Mouse (Mus musculus) testis, adult 2 months (tissue): ENCODE measurements around the gene Alg14. TPM values are rescaled to one million over a fixed set of nuclear protein-coding genes. Genes with fewer than 3 reads are reported as not detected.

Experiments
- H3K27ac ChIP-seq: fragments of 200-500 bp; 2 replicates; pipeline ENCODE4 v1.5.1; 2012; ENCODE audit warnings: low read depth, low read length; ENCODE audit not compliant: control insufficient read depth, insufficient read depth
- H3K27me3 ChIP-seq: fragments of 200-500 bp; 2 replicates; pipeline ENCODE4 v1.6.1; 2012; ENCODE audit warnings: mild to moderate bottlenecking, low read length, moderate library complexity; ENCODE audit not compliant: control insufficient read depth, insufficient read depth
- H3K36me3 ChIP-seq: fragments of 200-500 bp; 2 replicates; pipeline ENCODE4 v1.6.1; 2012; ENCODE audit warnings: mild to moderate bottlenecking, low read length; ENCODE audit not compliant: control insufficient read depth, insufficient read depth
- H3K4me1 ChIP-seq: fragments of 200-500 bp; 2 replicates; pipeline ENCODE4 v1.6.1; 2012; ENCODE audit warnings: low read length; ENCODE audit not compliant: control insufficient read depth, insufficient read depth
- H3K4me3 ChIP-seq: fragments of 200-500 bp; 2 replicates; pipeline ENCODE4 v1.5.1; 2012; ENCODE audit warnings: low read depth, mild to moderate bottlenecking, low read length, moderate library complexity, mixed read lengths; ENCODE audit not compliant: control insufficient read depth
- CTCF ChIP-seq: fragments of 200-500 bp; IDR thresholded peaks from 2 replicates; pipeline ENCODE4 v1.5.1; 2012; ENCODE audit warnings: low read depth, mild to moderate bottlenecking, inconsistent platforms, low read length, moderate library complexity; ENCODE audit not compliant: control insufficient read depth, insufficient read depth, insufficient replicate concordance
- POLR2A ChIP-seq: fragments of 200-500 bp; IDR thresholded peaks from 2 replicates; pipeline ENCODE4 v1.6.1; 2012; ENCODE audit warnings: low read depth, mild to moderate bottlenecking, inconsistent platforms, low read length, moderate library complexity; ENCODE audit not compliant: control insufficient read depth
- polyA plus RNA-seq: library from polyadenylated mRNA; depleted of rRNA; stranded (reverse); fragments of >200 nt; gene quantifications from 2 replicates; pipeline ENCODE4 v1.2.3, GENCODE M21; 2012

Alg14 gene
- polyA plus RNA-seq, 1 experiment, result 3.3 TPM

DNA sequence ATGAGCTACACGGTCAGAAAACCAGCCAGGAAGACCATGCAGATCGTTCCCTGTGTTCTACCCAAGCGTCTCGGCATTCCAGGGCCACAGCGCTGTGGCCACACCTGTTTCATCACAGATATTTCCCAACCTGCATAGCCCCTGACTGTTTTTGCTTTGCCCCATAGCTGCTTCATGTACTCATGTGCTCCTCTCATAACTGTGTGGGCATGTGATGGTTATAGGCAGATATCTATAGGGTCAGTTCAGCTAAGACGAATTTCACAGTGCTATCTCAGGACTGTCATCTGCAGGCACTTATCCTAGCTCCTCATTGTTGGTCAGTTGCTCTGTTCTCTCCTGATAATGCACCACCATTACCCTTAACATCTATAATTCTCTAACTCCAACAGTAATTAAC is 27.3 kb upstream of the Alg14 start:
- Histone ChIP-seq H3K4me1 (peaks cover 10% of the 10 kb centered on the region), H3K27me3 (no peaks in the 10 kb centered on the region), H3K27ac (no peak overlapping the region), H3K4me3 (no peak overlapping the region), H3K36me3 (no peaks in the 10 kb centered on the region)
- TF ChIP-seq POLR2A (no peak), CTCF (no peak)

DNA sequence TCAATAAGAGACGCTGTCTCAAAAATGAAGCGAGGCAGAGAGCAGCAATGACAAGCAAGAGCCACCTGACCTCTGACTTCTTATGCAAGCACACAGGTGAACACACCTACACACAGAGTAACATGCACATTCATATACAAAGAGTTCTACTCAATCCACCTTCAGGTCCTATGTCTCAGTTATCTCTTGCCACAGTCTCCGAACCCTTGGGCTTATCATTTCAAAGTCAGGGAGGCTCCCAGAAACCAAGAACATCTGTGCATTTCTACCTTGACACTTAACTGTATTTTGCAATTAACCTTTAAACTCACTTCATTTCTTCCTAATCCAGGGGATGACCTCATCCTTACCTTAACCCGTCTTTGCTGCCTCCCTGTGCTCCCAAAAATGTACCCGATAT is 24.3 kb upstream of the Alg14 start:
- TF ChIP-seq CTCF, result no peak
- no peak for TF ChIP-seq POLR2A
- Histone ChIP-seq H3K27me3 (no peaks in the 10 kb centered on the region), H3K4me1 (peaks cover 8% of the 10 kb centered on the region), H3K4me3 (no peak overlapping the region), H3K27ac (no peak overlapping the region), H3K36me3 (no peaks in the 10 kb centered on the region)

DNA sequence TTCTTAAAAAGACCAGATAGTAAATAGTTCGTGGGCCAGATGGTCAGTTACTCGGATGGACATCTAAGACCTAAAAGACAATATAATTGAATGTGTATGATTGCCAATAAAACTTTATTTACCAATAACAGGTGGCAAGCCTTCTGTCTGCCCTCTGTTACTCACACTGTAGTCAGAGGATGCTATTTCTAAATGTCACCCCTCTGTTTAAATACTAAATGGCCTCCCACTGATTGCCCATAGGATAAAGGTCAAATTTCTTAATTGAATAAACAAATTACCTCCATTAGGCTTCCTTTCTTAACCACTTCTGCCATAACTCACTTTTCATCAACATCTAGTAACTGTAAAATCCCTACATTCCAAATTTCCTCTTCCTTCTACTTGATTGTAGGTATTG is 19.0 kb upstream of the Alg14 start:
- Histone ChIP-seq H3K36me3 (no peaks in the 10 kb centered on the region), H3K4me1 (no peaks in the 10 kb centered on the region), H3K27ac (no peak overlapping the region), H3K4me3 (no peak overlapping the region), H3K27me3 (no peaks in the 10 kb centered on the region)
- no peak for TF ChIP-seq CTCF

DNA sequence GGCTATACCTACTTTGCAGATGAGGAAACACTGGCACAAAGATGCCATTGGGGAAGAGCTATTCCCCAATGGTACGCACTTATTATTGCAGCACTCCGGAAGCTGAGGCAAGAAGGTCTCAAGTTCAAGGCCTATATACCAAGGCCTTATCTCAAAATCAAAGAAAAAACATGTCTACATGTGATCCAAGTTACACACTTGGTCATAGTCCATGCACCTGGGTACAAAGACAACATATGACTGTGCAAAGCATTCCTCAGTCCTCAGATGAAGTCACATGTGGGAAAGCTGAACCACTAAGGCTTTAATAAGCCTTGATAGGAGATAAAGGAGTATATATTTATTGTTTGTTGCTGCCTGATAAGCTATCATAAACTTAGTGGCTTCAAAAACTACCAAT is 17.6 kb upstream of the Alg14 start:
- Histone ChIP-seq H3K4me1 (no peaks in the 10 kb centered on the region), H3K27me3 (no peaks in the 10 kb centered on the region), H3K36me3 (no peaks in the 10 kb centered on the region), H3K4me3 (no peak overlapping the region), H3K27ac (no peak overlapping the region)
- no peak for TF ChIP-seq CTCF
- no peak for TF ChIP-seq POLR2A

DNA sequence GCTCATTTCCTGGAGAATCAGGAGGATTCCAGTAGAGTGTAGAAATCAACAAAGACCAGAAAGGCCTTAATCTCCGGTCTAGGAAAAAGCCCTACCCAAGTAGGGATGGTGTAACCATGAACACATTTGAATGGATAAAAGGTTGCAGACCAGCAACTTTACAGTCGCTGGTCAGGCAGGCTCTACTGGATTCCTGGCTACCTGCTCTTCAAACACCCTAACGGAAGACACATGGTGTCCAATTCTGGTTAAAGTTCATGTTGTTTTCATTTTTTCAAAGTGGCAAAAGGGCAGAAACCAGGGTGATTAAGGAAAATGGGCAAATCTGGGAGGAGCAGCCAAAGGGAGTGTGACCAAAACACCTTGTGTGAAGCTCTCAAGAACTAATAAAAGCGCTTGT is 14.6 kb upstream of the Alg14 start:
- TF ChIP-seq CTCF, result no peak
- TF ChIP-seq POLR2A, result no peak
- no peaks in the 10 kb centered on the region for H3K27me3 ChIP-seq
- no peak overlapping the region for H3K4me3 ChIP-seq
- no peaks in the 10 kb centered on the region for H3K4me1 ChIP-seq
- no peaks in the 10 kb centered on the region for H3K36me3 ChIP-seq
- no peak overlapping the region for H3K27ac ChIP-seq

DNA sequence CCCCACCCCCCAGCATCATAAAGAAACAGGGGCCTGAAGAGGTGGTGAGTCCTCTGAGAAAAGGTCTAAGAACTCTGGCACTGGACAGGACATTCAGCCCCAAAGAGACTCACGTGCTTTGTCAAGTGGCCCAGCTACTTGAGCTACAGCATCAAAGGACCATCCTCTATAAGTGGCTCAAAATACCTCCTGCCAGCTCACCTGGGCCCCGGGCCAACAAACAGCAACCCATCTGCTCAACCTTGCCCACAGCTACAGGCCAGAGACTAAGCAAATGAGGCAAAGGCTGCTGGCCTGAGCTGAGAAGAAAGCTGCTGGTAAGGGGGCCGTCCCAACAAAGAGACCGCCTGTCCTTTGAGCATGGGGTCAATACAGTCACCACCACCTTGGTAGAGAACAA is 14.0 kb upstream of the Alg14 start:
- Histone ChIP-seq H3K36me3 (no peaks in the 10 kb centered on the region), H3K27me3 (no peaks in the 10 kb centered on the region), H3K4me3 (no peak overlapping the region), H3K27ac (no peak overlapping the region), H3K4me1 (no peaks in the 10 kb centered on the region)
- TF ChIP-seq CTCF (no peak), POLR2A (no peak)

DNA sequence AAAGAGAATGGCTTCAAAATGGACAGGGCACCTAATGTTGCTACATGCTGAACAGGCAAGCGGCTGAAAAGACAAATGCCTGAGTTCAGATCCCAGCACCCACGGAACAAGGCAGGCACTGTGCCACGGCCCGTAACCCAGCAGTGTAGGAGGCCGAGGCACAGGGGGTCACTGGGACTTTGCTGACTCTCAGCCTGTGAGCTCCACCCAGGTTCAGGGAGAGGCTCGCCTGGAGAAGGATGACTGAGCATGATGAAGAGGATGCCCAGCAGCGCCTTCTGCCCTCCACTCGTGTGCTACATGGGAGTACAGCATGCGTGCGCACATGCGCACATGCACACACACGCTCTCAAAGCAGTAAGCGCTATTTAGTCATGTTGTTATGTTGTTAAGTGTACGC is 11.9 kb upstream of the Alg14 start:
- no peaks in the 10 kb centered on the region for H3K36me3 ChIP-seq
- H3K4me1 ChIP-seq, result no peaks in the 10 kb centered on the region
- no peak overlapping the region for H3K27ac ChIP-seq
- H3K27me3 ChIP-seq, result no peaks in the 10 kb centered on the region
- TF ChIP-seq CTCF, result no peak
- TF ChIP-seq POLR2A, result no peak
- H3K4me3 ChIP-seq, result peak overlapping the region; percentile 14

DNA sequence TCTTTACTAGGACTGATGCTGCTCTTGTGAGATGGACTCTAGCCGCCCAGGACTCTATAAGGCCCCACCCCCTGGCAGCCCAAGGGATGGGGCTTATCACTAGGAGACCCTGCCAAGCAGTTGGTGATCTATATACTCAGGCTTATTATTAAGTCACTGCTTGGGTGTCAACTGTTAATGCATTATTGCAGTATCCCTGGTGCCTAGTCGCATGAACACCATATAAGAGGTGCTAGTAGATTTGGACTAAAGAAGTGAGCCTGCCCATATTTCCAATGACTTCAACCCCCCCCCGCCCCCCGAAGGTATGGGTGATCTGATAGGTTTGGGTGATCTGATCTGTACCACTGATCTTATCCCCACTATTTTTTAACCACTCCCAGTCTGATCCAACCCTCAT is 8.6 kb upstream of the Alg14 start, which contains the start of gene Tmem56:
Tmem56 (minus strand) TSS at position 101 of the 400 bp plus-strand sequence.
- H3K4me3 ChIP-seq, result peak within 1 kb of the TSS; percentile 73
- H3K27ac ChIP-seq, result no peak within 1 kb of the TSS
- H3K27me3 ChIP-seq, result no peaks in the 10 kb centered on the region
- TF ChIP-seq POLR2A (peak; percentile 39; the same call in 1 of the 2 replicates), CTCF (no peak)
- H3K4me1 ChIP-seq, result no peaks in the 10 kb centered on the region
- no peaks in the 10 kb centered on the region for H3K36me3 ChIP-seq
